Mouse (Mus musculus) small intestine, adult 2 months (tissue): ENCODE results near the gene Mpst. TPM values are rescaled to one million over a fixed set of nuclear protein-coding genes. Genes with fewer than 3 reads are reported as not detected.

Experiments
- H3K27ac ChIP-seq: fragments of 200-500 bp; 2 replicates; pipeline ENCODE4 v1.5.1; 2012; ENCODE audit warnings: low read depth, low read length, control low read depth, inconsistent platforms; ENCODE audit not compliant: insufficient read depth
- H3K27me3 ChIP-seq: fragments of 200-500 bp; 2 replicates; pipeline ENCODE4 v1.6.1; 2012; ENCODE audit warnings: mild to moderate bottlenecking, moderate library complexity, low read length, inconsistent platforms; ENCODE audit not compliant: control insufficient read depth, insufficient read depth
- H3K36me3 ChIP-seq: fragments of 200-500 bp; 2 replicates; pipeline ENCODE4 v1.6.1; 2012; ENCODE audit warnings: mild to moderate bottlenecking, low read length, control low read depth, inconsistent platforms; ENCODE audit not compliant: control insufficient read depth, insufficient read depth
- H3K4me1 ChIP-seq: fragments of 200-500 bp; 2 replicates; pipeline ENCODE4 v1.6.1; 2012; ENCODE audit warnings: low read length, inconsistent platforms, mixed read lengths; ENCODE audit not compliant: control insufficient read depth, insufficient read depth, insufficient read length
- H3K4me3 ChIP-seq: fragments of 200-500 bp; 2 replicates; pipeline ENCODE4 v1.5.1; 2012; ENCODE audit warnings: low read depth, mild to moderate bottlenecking, control low read depth, inconsistent platforms, low read length, moderate library complexity
- CTCF ChIP-seq: fragments of 200-500 bp; IDR thresholded peaks from 2 replicates; pipeline ENCODE4 v1.5.1; 2012; ENCODE audit warnings: low read depth, mild to moderate bottlenecking, control low read depth, inconsistent platforms, low read length, moderate library complexity, mixed read lengths; ENCODE audit not compliant: insufficient replicate concordance, insufficient read length; ENCODE audit errors: extremely low read depth
- POLR2A ChIP-seq: fragments of 200-500 bp; IDR thresholded peaks from 2 replicates; pipeline ENCODE4 v1.6.1; 2012; ENCODE audit warnings: low read depth, mild to moderate bottlenecking, control low read depth, inconsistent platforms, low read length, moderate library complexity
- WGBS: fragments of 180-500 bp; shearing (Covaris S2); methylation state at CpG from one replicate; pipeline ENCODE4 v1.1.7; 2018; 5-methylcytosine and 5-hydroxymethylcytosine counted together
- polyA plus RNA-seq: library from polyadenylated mRNA; depleted of rRNA; stranded (reverse); fragments of >200 nt; gene quantifications from 2 replicates; pipeline ENCODE4 v1.2.3, GENCODE M21; 2012

Mpst gene
- polyA plus RNA-seq, 1 experiment, result 177 TPM

DNA sequence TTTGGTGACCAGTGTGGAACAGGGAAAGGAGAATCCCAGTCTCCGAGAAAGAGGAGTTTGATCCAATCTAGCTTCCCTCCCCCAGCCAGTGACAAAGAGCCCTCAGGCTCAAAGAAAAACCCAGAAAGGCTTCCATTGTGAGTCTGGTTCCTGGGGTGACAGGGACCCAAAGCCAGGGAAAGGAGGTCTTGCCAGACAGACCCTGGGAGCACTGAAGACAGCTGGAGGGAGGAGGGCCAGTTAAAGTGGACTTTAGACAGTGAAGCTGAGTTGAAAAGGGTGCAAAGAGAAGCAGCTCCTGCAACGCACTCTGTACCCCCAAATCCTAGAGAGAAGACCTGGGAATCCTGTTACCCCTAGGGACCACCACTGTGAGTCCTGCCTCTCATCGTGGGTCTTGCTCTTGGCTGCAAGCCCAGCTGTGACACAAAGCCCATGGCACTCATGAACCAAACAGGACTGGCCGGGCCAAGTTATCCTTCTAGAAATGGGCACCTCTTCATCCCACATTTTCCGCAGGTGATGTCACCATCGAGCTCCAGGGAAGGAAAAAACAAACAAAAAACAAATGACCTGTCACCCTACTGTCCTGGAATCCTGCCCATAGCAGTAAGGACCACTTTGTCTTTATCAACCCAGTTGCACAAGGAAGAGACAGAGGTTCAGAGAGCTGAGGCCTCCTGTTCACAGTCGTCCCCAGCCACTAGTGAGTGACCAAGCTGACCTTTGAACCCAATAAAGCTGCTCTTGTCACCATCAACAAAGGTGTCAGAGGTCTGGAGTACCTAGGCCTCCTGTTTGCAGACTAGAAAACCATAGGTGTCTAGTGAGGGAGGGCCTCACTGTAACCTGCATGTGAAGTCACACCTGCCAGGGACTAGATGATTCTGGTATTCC lies 21.7 kb upstream of the Mpst start:
- no peaks in the 10 kb centered on the region for H3K36me3 ChIP-seq
- TF ChIP-seq CTCF, result no peak
- no peak for TF ChIP-seq POLR2A
- 44% methylated on average over 7 of the region's 7 CpGs for WGBS
- H3K27ac ChIP-seq, result no peak overlapping the region
- peaks cover 9% of the 10 kb centered on the region; the same call in 1 of the 2 replicates for H3K4me1 ChIP-seq
- H3K4me3 ChIP-seq, result no peak overlapping the region
- peaks cover 8% of the 10 kb centered on the region for H3K27me3 ChIP-seq

DNA sequence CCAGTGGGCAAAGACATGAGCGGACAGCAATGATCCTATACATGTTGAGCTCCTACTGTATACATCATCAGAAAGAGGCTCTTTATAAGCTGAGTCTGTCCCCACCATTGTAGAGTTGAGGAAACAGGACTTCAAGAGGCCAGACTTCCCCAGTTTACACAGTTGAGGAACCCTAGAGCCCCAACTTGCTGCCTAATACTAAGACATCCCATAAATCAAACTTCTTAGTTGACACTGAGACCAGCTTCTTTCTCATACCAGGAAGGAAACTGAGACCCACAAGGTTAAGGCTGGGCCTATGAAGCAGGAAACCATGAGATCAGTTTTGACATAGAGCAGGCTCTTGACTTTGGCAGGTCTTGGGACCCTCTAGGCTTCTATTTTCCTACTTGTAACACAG lies 20.7 kb upstream of the Mpst start:
- H3K27me3 ChIP-seq, result peaks cover 5% of the 10 kb centered on the region
- H3K36me3 ChIP-seq, result no peaks in the 10 kb centered on the region
- TF ChIP-seq CTCF (no peak), POLR2A (no peak)
- WGBS, result 95% methylated on average over 1 of the region's 1 CpGs
- no peak overlapping the region for H3K4me3 ChIP-seq
- peaks cover 9% of the 10 kb centered on the region; the same call in 1 of the 2 replicates for H3K4me1 ChIP-seq
- no peak overlapping the region for H3K27ac ChIP-seq

- 68% methylated on average over 3 of the region's 3 CpGs for whole genome bisulfite sequencing
- H3K27ac ChIP-seq, result no peak overlapping the region
Observed at GRCm38 (mm10) chr15:78390855-78391254, 15.4 kb upstream of the Mpst start.

DNA sequence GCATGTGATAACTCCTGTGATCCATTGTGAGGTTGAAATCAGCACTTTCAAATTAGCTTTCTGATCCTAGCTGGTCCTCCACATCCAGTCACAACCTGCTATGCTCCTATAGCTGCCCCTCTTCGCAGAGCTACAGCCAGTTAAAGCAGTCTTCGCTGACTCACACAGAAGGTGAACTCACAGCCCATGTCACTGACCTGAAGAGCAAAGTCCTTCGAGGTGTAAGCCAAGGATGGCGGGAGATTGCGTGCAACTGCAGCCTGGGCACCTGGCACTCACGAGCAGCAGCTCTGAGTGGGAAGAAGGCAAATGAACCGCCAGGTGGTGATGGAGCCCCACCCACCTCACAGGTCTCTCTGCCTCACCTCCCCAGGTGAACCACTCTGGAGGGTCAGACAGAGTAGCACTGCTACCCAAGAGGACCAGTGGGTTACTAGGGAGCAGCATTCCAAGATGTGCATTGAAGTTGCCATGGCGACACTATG lies 10.7 kb upstream of the Mpst start, which contains the start of gene Tex33:
TSS of gene Tex33 (minus strand) at position 435 of the 485 bp plus-strand sequence.
- TF ChIP-seq CTCF (no peak), POLR2A (no peak)
- 37% methylated on average over 8 of the region's 8 CpGs for WGBS
- H3K27me3 ChIP-seq, result 0 out of 2 replicates have a peak, but pooled peaks cover 4% of the 10 kb centered on the region
- no peak within 1 kb of the TSS for H3K4me3 ChIP-seq
- H3K27ac ChIP-seq, result no peak within 1 kb of the TSS
- H3K36me3 ChIP-seq, result no peaks in the 10 kb centered on the region
- no peaks in the 10 kb centered on the region for H3K4me1 ChIP-seq

More at GRCm38 (mm10) chr15:78390855-78391254, 15.4 kb upstream of the Mpst start:
- Histone ChIP-seq H3K27me3 (0 out of 2 replicates have a peak, but pooled peaks cover 7% of the 10 kb centered on the region), H3K4me1 (no peaks in the 10 kb centered on the region), H3K4me3 (no peak overlapping the region), H3K36me3 (no peaks in the 10 kb centered on the region)
- TF ChIP-seq CTCF, result no peak
- TF ChIP-seq POLR2A, result no peak

GRCm38 (mm10) chr15:78401345-78401744 lies 4.9 kb upstream of the Mpst start:
- Histone ChIP-seq H3K36me3 (no peaks in the 10 kb centered on the region), H3K27me3 (no peaks in the 10 kb centered on the region), H3K4me1 (peaks cover 26% of the 10 kb centered on the region; the same call in 1 of the 2 replicates), H3K27ac (no peak overlapping the region), H3K4me3 (no peak overlapping the region)
- 84% methylated on average over 6 of the region's 6 CpGs for WGBS
- TF ChIP-seq POLR2A (no peak), CTCF (no peak)

- peaks cover 26% of the 10 kb centered on the region; the same call in 1 of the 2 replicates for H3K4me1 ChIP-seq
- no peak overlapping the region for H3K27ac ChIP-seq
- no peak for TF ChIP-seq POLR2A
- WGBS, result 39% methylated on average over 4 of the region's 4 CpGs
- H3K36me3 ChIP-seq, result no peaks in the 10 kb centered on the region
- H3K27me3 ChIP-seq, result no peaks in the 10 kb centered on the region
- no peak overlapping the region for H3K4me3 ChIP-seq
Observed at GRCm38 (mm10) chr15:78401921-78402320, 4.3 kb upstream of the Mpst start.

GRCm38 (mm10) chr15:78402423-78402822 lies 3.8 kb upstream of the Mpst start:
- H3K27ac ChIP-seq, result no peak overlapping the region
- no peaks in the 10 kb centered on the region for H3K27me3 ChIP-seq
- no peak for TF ChIP-seq CTCF
- 28% methylated on average over 7 of the region's 7 CpGs for WGBS
- H3K4me3 ChIP-seq, result no peak overlapping the region
- peaks cover 28% of the 10 kb centered on the region; the same call in 1 of the 2 replicates for H3K4me1 ChIP-seq
- H3K36me3 ChIP-seq, result no peaks in the 10 kb centered on the region
